Mouse (Mus musculus): ENCODE measurements around the gene Scn3a. TPM values are rescaled to one million over a fixed set of nuclear protein-coding genes. Genes with fewer than 3 reads are reported as not detected.

Scn3a gene
- under 1 TPM; 0.05 to 0.64 TPM for polyA plus RNA-seq (2017; shearing (Covaris generic))

GRCm38 (mm10) chr2:65566793-65567787 lies at the start of gene Scn3a:
Scn3a (minus strand) TSS chr2:65567627.

Other genes starting within 250 kb of the Scn3a start
- 1 to 10 TPM in 1 of 2 experiments, under 1 TPM in 1; 0.25 to 1.2 TPM for gene Slc38a11, start 203.6 kb downstream of the Scn3a start, polyA plus RNA-seq (2017; shearing (Covaris generic))
- gene Scn2a, start 53.1 kb upstream of the Scn3a start, polyA plus RNA-seq (2017; shearing (Covaris generic)): under 1 TPM; 0.12 to 0.23 TPM

Data from inflammation-experienced regulatory T-cells (primary cell).